Mouse (Mus musculus): ENCODE results near the gene Abcb11. TPM values are rescaled to one million over a fixed set of nuclear protein-coding genes. Genes with fewer than 3 reads are reported as not detected.
"Not testable (repeated sequence)": the region's sequence is repeated elsewhere in the genome, so short reads cannot be mapped to it uniquely, and the experiment has no call there.

Abcb11 gene
- polyA plus RNA-seq, 1 experiment from 2014 or later: not detected

GRCm38 (mm10) chr2:69323018-69323417 is 19.4 kb downstream of the Abcb11 start:
- Histone ChIP-seq H3K4me2 (no peak overlapping the region), H3K9ac (no peak overlapping the region), H3K27me3 (ENCODE audit: insufficient read depth, low read length) (no peaks in the 10 kb centered on the region), H3K36me3 (ENCODE audit: insufficient read depth) (no peaks in the 10 kb centered on the region), H3K4me3 (ENCODE audit: low read depth, low read length) (no peak overlapping the region), H3K4me1 (ENCODE audit: insufficient read depth) (no peaks in the 10 kb centered on the region), H3K9me3 (ENCODE audit: low read depth, low read length) (no peaks in the 10 kb centered on the region), H3K27ac (ENCODE audit: low read depth) (no peak overlapping the region)
- TF ChIP-seq CTCF (IDR thresholded peaks at IDR 0.05; ENCODE audit: low read depth): no peak
- no peak for DNase-seq
- no peak for ATAC-seq (ENCODE audit: insufficient read depth)
- WGBS: 80% methylated on average over 4 of the region's 4 CpGs

- Histone ChIP-seq H3K36me3 (ENCODE audit: insufficient read depth) (no peaks in the 10 kb centered on the region), H3K4me3 (ENCODE audit: low read depth, low read length) (no peak overlapping the region), H3K9me3 (ENCODE audit: low read depth, low read length) (no peaks in the 10 kb centered on the region), H3K27ac (ENCODE audit: low read depth) (no peak overlapping the region), H3K27me3 (ENCODE audit: insufficient read depth, low read length) (no peaks in the 10 kb centered on the region), H3K4me2 (no peak overlapping the region), H3K9ac (no peak overlapping the region), H3K4me1 (ENCODE audit: insufficient read depth) (no peaks in the 10 kb centered on the region)
- TF ChIP-seq CTCF (IDR thresholded peaks at IDR 0.05; ENCODE audit: low read depth): no peak
- WGBS: 60% methylated on average over 5 of the region's 5 CpGs
- DNase-seq (no peak), ATAC-seq (ENCODE audit: insufficient read depth) (no peak)
Observed at GRCm38 (mm10) chr2:69321457-69321856, 21.0 kb downstream of the Abcb11 start.

- no peaks in the 10 kb centered on the region for H3K9me3 ChIP-seq (ENCODE audit: low read depth, low read length)
- DNase-seq (no peak), ATAC-seq (ENCODE audit: insufficient read depth) (no peak)
- no peaks in the 10 kb centered on the region for H3K27me3 ChIP-seq (ENCODE audit: insufficient read depth, low read length)
- no peak overlapping the region for H3K9ac ChIP-seq
- no peak for TF ChIP-seq CTCF (IDR thresholded peaks at IDR 0.05; ENCODE audit: low read depth)
- no peaks in the 10 kb centered on the region for H3K36me3 ChIP-seq (ENCODE audit: insufficient read depth)
- H3K4me1 ChIP-seq (ENCODE audit: insufficient read depth): no peaks in the 10 kb centered on the region
- H3K4me2 ChIP-seq: no peak overlapping the region
- no peak overlapping the region for H3K4me3 ChIP-seq (ENCODE audit: low read depth, low read length)
- 86% methylated on average over 4 of the region's 4 CpGs for WGBS
- H3K27ac ChIP-seq (ENCODE audit: low read depth): no peak overlapping the region
Observed at GRCm38 (mm10) chr2:69311337-69311736, 31.1 kb downstream of the Abcb11 start.

GRCm38 (mm10) chr2:69308136-69308535 is 34.3 kb downstream of the Abcb11 start:
- WGBS: 65% methylated on average over 6 of the region's 6 CpGs
- DNase-seq: no peak
- Histone ChIP-seq H3K4me3 (ENCODE audit: low read depth, low read length) (no peak overlapping the region), H3K27ac (ENCODE audit: low read depth) (no peak overlapping the region), H3K9ac (no peak overlapping the region), H3K4me1 (ENCODE audit: insufficient read depth) (no peaks in the 10 kb centered on the region), H3K27me3 (ENCODE audit: insufficient read depth, low read length) (no peaks in the 10 kb centered on the region), H3K36me3 (ENCODE audit: insufficient read depth) (no peaks in the 10 kb centered on the region), H3K4me2 (no peak overlapping the region), H3K9me3 (ENCODE audit: low read depth, low read length) (no peaks in the 10 kb centered on the region)
- ATAC-seq (ENCODE audit: insufficient read depth): no peak
- no peak for TF ChIP-seq CTCF (IDR thresholded peaks at IDR 0.05; ENCODE audit: low read depth)

- not testable (repeated sequence) for DNase-seq; H3K4me3 ChIP-seq (ENCODE audit: low read depth, low read length); H3K27me3 ChIP-seq (ENCODE audit: insufficient read depth, low read length); H3K27ac ChIP-seq (ENCODE audit: low read depth); H3K9me3 ChIP-seq (ENCODE audit: low read depth, low read length); H3K36me3 ChIP-seq (ENCODE audit: insufficient read depth); H3K4me2 ChIP-seq; ATAC-seq (ENCODE audit: insufficient read depth); H3K9ac ChIP-seq; H3K4me1 ChIP-seq (ENCODE audit: insufficient read depth)
- 87% methylated on average over 5 of the region's 6 CpGs for WGBS
Observed at GRCm38 (mm10) chr2:69300568-69300967, 41.8 kb downstream of the Abcb11 start.

- no peaks in the 10 kb centered on the region for H3K4me1 ChIP-seq (ENCODE audit: insufficient read depth)
- ATAC-seq (ENCODE audit: insufficient read depth): no peak
- H3K9ac ChIP-seq: no peak overlapping the region
- no peak for DNase-seq
- no peak overlapping the region for H3K4me3 ChIP-seq (ENCODE audit: low read depth, low read length)
- H3K27ac ChIP-seq (ENCODE audit: low read depth): no peak overlapping the region
- TF ChIP-seq CTCF (IDR thresholded peaks at IDR 0.05; ENCODE audit: low read depth): no peak
- no peaks in the 10 kb centered on the region for H3K36me3 ChIP-seq (ENCODE audit: insufficient read depth)
- H3K9me3 ChIP-seq (ENCODE audit: low read depth, low read length): no peaks in the 10 kb centered on the region
- H3K4me2 ChIP-seq: no peak overlapping the region
- no peaks in the 10 kb centered on the region for H3K27me3 ChIP-seq (ENCODE audit: insufficient read depth, low read length)
Observed at GRCm38 (mm10) chr2:69294508-69294907, 47.9 kb downstream of the Abcb11 start.

- H3K27me3 ChIP-seq (ENCODE audit: insufficient read depth, low read length): no peaks in the 10 kb centered on the region
- no peaks in the 10 kb centered on the region for H3K36me3 ChIP-seq (ENCODE audit: insufficient read depth)
- H3K9me3 ChIP-seq (ENCODE audit: low read depth, low read length): no peaks in the 10 kb centered on the region
- TF ChIP-seq CTCF (IDR thresholded peaks at IDR 0.05; ENCODE audit: low read depth): no peak
- no peak overlapping the region for H3K4me3 ChIP-seq (ENCODE audit: low read depth, low read length)
- no peak overlapping the region for H3K4me2 ChIP-seq
- ATAC-seq (ENCODE audit: insufficient read depth): no peak
- peak; percentile 3 for DNase-seq
- H3K9ac ChIP-seq: no peak overlapping the region
- H3K4me1 ChIP-seq (ENCODE audit: insufficient read depth): no peaks in the 10 kb centered on the region
- H3K27ac ChIP-seq (ENCODE audit: low read depth): no peak overlapping the region
- 35% methylated on average over 5 of the region's 5 CpGs for WGBS
Observed at GRCm38 (mm10) chr2:69288989-69289388, 53.4 kb downstream of the Abcb11 start.

GRCm38 (mm10) chr2:69275875-69276274 is 66.5 kb downstream of the Abcb11 start:
- 6% methylated on average over 1 of the region's 1 CpGs for WGBS
- peak; percentile 68 for TF ChIP-seq CTCF (IDR thresholded peaks at IDR 0.05; ENCODE audit: low read depth)

More at GRCm38 (mm10) chr2:69275875-69276274, 66.5 kb downstream of the Abcb11 start:
- no peak overlapping the region for H3K4me3 ChIP-seq (ENCODE audit: low read depth, low read length)
- H3K27ac ChIP-seq (ENCODE audit: low read depth): no peak overlapping the region
- H3K4me1 ChIP-seq (ENCODE audit: insufficient read depth): no peaks in the 10 kb centered on the region
- H3K27me3 ChIP-seq (ENCODE audit: insufficient read depth, low read length): no peaks in the 10 kb centered on the region
- ATAC-seq (ENCODE audit: insufficient read depth) (no peak), DNase-seq (peak; percentile 68)
- no peak overlapping the region for H3K9ac ChIP-seq
- H3K36me3 ChIP-seq (ENCODE audit: insufficient read depth): no peaks in the 10 kb centered on the region
- no peaks in the 10 kb centered on the region for H3K9me3 ChIP-seq (ENCODE audit: low read depth, low read length)
- H3K4me2 ChIP-seq: no peak overlapping the region
